Mouse (Mus musculus) CD8-positive naive resting alpha-beta T cell, adult 2 months (primary cell): ENCODE measurements around the gene Xlr3b.
"Not testable (repeated sequence)": the region's sequence is repeated elsewhere in the genome, so short reads cannot be mapped to it uniquely, and the experiment has no call there.

Experiments used
- DNase-seq, 2 experiments: peaks; one replicate each; pipeline ENCODE4 v3.0.0; 2022; ENCODE audit warnings: low read depth in 2 of 2, low spot score in 2 of 2

The Xlr3b gene

DNA sequence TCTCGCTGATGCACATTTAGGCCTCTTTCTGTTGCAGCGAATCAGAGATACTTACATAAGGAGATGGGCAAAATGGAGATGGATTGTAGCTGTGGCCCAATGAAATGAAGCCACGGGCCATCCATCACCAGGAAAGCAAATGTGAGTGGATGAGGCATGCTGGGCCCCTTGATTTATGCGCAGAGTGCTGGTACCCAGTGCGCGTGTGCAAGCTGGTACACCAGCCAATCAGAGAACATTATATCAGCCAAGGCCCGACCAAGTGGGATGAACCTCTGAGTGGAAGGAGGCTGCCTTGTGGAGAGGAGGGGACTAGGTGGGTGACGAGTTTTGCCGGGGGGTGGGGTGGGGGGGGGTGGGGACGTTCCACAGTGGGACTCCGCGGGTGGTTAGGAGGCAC, at the start of gene Xlr3b:
Gene Xlr3b (plus strand): TSS at position 274 of the 400 bp plus-strand sequence.
- DNase-seq = peak in 1 of 2 experiments; percentile 3

DNA sequence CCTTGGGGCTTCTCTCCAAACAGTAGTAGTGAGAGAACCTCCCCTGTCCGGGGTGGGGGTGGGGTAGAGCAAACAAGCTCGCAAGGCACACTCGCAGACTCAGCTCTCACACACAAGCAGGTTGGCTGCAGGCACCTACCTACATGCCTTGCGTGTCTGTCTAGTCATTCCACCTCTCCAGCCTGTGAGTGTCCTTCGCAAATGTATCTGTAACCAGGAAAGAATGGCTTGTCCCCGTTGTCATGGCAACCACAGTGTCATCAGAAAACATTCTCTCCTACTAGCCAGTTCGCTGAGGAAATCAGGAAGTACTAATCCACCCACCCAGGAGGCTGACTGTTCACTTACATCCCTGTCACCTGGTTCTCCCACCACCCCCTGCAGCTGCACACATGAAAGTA, 48.8 kb upstream of the Xlr3b start:
- not testable (repeated sequence) for DNase-seq

DNA sequence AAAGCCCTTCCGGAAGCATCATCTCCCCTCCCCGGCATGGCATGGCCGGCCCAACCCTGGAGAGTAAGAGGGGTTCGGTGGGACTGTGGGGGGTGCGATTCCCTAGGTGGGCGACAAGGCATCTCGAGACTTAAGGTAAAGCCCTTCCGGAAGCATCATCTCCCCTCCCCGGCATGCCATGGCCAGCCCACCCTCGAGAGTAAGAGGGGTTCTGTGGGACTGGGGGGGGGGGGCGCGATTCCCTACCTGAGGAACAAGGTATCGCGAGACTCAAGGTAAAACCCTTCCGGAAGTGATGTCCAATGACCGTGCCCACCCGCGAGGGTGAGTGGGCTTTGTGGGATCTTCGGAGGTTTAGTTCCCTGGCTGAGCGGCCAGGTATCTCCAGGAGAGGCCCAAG, 43.5 kb upstream of the Xlr3b start, which contains the start of gene Xlr5b:
Gene Xlr5b (plus strand): TSS at position 301 of the 400 bp plus-strand sequence.
- not testable (repeated sequence) for DNase-seq

DNA sequence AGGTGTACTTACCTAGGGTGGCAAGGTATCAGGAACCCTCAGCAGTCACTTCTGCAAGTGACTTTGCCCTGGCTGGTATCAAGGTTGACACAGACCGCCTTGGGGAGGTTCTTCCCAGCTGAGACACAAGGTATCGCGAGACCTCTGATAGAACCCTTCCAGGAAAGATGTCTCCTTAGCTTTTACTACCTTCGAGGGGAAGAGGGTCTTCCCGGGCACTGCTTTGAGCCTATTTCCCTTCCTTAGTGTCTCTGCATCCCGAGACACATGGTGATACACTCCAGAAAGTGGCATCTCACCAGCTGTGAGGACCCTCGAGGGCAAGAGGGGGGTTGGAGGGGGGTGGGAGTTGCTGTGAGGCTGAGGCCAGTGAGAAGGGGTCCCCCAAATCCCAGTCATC, 42.7 kb upstream of the Xlr3b start, which contains the start of gene DXBay18:
Gene DXBay18 (minus strand): TSS at position 101 of the 400 bp plus-strand sequence.
- not testable (repeated sequence) for DNase-seq

DNA sequence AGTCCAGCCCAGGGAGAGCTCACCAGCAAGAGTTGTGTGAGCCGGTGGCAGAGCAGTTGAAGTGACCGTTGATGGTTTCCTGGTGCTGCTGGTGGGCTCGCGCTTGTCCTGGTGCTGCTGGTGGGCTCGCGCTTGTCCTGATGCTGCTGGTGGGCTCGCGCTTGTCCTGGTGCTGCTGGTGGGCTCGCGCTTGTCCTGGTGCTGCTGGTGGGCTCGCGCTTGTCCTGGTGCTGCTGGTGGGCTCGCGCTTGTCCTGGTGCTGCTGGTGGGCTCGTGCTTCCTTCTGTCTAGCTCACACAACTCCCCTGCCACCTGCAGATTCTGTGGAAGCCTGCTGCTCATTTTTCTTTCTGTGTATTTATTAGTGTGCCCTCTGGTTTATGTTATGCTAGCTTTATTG, 15.1 kb upstream of the Xlr3b start, which contains the start of gene Spin2d:
Gene Spin2d (minus strand): TSS at position 101 of the 400 bp plus-strand sequence.
- not testable (repeated sequence) for DNase-seq

DNA sequence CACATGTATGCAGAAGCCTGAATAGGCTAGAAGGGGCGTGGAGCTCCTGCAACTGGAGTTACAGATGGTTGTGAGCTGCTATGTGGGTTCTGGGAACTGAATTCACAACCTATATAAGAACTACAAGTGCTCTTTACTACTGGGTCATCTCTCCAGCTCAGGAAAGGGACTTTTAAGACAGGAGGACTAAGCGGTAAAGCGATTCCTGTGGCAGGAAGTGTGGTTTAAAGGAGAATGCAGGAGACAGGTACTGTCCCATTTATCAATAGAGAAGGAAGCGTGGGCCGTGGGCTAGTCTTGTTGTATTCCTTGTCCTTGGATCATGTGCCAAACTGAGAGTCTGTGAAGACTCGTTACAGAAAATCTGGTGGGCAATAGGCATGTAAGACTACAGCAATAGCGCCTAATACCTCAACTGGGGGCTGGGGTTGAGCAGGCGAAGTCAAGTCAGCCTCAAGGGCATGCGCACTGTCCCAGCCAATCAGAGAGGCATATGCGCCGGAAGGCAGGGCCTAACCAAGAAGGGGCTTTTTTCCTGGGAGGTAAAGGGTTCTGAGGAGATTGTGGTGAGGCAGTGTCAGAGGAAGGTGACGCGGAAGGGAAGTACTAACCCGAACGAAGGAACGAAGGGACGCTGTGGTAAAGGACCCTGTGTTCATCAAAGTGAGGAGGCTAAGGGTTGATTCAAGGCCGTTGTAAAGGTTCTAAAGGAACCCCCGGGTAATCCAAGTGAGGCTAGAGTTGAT, 22.0 kb downstream of the Xlr3b start, which contains the start of gene Xlr4b:
Gene Xlr4b (plus strand): TSS at position 515 of the 746 bp plus-strand sequence.
- peak; percentile 8 to 40 for DNase-seq

DNA sequence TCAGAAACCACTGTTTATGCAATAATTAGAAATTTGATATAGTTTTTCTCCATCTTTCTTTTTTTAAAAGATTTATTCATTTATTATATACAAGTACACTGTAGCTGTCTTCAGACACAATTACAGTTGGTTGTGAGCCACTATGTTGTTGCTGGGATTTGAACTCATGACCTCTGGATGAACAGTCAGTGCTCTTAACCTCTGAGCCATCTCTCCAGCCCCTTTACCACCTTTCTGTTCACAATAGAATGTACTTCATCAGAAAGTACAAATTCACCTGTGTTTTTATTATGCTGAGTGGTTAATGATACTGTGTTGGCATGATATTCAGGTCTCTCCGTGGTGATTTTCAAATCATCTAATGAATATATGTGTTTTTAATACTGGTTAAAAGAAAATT, 33.4 kb downstream of the Xlr3b start:
- no peak for DNase-seq

DNA sequence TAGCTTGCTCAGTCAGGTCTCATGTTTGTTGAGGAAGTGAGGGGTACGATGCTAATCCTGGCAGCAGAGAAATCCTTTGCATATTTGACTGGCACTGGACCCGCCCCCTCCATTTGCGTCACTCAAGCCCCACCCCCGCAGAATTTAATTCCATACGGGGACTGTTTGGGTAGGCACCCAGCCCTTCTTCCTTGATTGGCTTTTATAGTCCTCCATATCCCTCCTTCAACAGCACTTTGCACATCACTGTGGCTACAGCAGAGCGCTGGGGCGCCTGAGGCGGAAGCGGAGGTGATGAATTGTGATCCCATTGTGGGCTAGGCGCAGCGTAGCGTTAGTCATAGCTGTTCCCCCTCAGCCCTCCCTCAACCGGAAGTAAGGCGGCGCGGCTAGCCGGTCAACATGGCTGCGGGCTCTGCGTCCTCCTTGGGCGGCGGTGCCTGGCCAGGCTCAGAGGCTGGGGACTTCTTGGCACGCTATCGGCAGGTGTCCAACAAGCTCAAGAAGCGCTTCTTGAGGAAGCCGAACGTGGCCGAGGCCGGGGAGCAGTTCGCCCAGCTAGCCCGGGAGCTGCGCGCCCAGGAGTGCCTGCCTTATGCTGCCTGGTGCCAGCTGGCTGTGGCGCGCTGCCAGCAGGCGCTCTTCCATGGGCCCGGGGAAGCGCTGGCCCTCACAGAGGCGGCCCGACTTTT, 36.1 kb downstream of the Xlr3b start, which contains the start of gene F8a:
Gene F8a (plus strand): TSS at position 378 of the 692 bp plus-strand sequence.
- DNase-seq = peak; percentile 79 to 80

DNA sequence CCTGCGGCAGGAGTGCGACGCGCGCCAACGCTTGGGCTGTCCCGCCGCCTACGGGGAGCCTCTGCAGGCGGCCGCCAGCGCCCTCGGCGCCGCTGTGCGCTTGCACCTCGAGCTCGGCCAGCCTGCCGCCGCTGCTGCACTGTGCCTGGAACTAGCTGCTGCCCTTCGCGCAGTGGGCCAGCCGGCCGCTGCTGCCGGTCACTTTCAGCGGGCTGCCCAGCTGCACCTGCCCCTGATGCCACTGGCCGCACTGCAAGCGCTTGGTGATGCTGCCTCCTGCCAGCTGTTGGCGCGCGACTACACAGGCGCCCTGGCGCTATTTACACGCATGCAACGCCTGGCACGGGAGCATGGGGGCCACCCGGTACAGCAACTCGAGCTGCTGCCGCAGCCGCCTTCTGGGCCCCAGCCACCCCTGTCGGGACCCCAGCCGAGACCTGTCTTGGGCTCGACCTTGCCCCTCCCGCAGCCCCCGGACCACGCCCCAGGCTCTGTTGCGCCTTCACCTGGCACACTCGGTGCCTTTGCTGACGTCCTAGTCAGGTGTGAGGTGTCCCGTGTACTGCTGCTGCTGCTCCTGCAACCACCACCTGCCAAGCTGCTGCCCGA, 36.7 kb downstream of the Xlr3b start:
- DNase-seq = peak; percentile 39 to 55

DNA sequence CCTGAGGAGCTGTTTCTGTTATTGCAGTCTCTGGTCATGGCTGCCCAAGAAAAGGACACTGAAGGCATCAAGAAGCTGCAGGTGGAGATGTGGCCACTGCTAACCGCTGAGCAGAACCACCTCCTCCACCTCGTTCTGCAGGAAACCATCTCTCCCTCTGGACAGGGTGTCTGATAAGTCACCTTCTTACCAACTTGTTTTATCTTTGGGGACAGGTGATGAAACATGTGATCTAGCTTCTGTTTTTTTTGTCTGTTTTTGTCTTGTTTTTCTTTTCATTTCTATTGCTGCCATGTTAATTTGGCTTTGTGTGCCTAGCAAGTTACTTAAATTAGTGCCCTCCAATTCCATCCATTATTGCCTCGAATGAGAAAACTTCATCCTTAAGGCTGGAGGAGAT, 37.3 kb downstream of the Xlr3b start:
- no peak for DNase-seq

DNA sequence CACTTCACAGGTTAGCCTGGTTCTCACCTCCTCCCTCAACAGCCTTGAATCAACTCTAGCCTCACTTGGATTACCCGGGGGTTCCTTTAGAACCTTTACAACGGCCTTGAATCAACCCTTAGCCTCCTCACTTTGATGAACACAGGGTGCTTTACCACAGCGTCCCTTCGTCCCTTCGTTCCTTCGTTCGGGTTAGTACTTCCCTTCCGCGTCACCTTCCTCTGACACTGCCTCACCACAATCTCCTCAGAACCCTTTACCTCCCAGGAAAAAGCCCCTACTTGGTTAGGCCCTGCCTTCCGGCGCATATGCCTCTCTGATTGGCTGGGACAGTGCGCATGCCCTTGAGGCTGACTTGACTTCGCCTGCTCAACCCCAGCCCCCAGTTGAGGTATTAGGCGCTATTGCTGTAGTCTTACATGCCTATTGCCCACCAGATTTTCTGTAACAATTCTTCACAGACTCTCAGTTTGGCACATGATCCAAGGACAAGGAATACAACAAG, 50.9 kb downstream of the Xlr3b start, which contains the start of gene Xlr4c:
Gene Xlr4c (minus strand): TSS at position 310 of the 505 bp plus-strand sequence.
- peak; percentile 10 to 42 for DNase-seq
